Comparison of ENCODE assay signal across 7 mouse cellular contexts in genomic region chr3:153835455-153836086, GRCm38 (mm10). TPM values are rescaled to one million over a fixed set of nuclear protein-coding genes. Genes with fewer than 3 reads are reported as not detected.
DNase-seq lines count a peak whose midpoint lies in the region; ATAC-seq and TF ChIP-seq lines count a peak whose summit lies in the region.

No protein-coding gene starts in this region.

- H3K27me3 ChIP-seq in hindbrain, postnatal 0 days (ENCODE audit: insufficient read depth, low read length): no peaks in the 10 kb centered on the region

- 62% methylated on average over 7 of the region's 7 CpGs for WGBS in hindbrain, postnatal 0 days

- peak; percentile 81 for DNase-seq in NIH3T3 (ENCODE audit: low read depth)
- peak; percentile 63 to 69 for DNase-seq in cerebellum, adult 18-20 months
- DNase-seq in forelimb bud, embryonic 11.5 days (ENCODE audit: low read depth, low spot score): peak; percentile 76
- DNase-seq in hindbrain, postnatal 0 days (ENCODE audit: low spot score): peak; percentile 76
- DNase-seq in left cerebral cortex, adult 11 months (ENCODE audit: low spot score): peak; percentile 27
- peak; percentile 86 for DNase-seq in lung, postnatal 36 days
- DNase-seq in skeletal muscle tissue, adult 2 months (ENCODE audit: low read depth, low spot score): peak; percentile 38

- no peak overlapping the region for H3K4me2 ChIP-seq in hindbrain, postnatal 0 days (ENCODE audit: low read depth, low read length)

- TF ChIP-seq CTCF in hindbrain, postnatal 0 days (IDR thresholded peaks at IDR 0.05; ENCODE audit: low read depth): peak; percentile 82

- peak; percentile 61 for ATAC-seq in hindbrain, postnatal 0 days

- H3K9ac ChIP-seq in hindbrain, postnatal 0 days (replicated peaks; ENCODE audit: low read length): no peak overlapping the region

- no peaks in the 10 kb centered on the region for H3K9me3 ChIP-seq in hindbrain, postnatal 0 days (ENCODE audit: low read length)

- no peak overlapping the region for H3K4me3 ChIP-seq in hindbrain, postnatal 0 days (ENCODE audit: low read length)

- H3K36me3 ChIP-seq in hindbrain, postnatal 0 days (ENCODE audit: insufficient read depth, low read length): no peaks in the 10 kb centered on the region

- H3K4me1 ChIP-seq in hindbrain, postnatal 0 days (ENCODE audit: insufficient read depth, low read length): no peaks in the 10 kb centered on the region

- no peak overlapping the region for H3K27ac ChIP-seq in hindbrain, postnatal 0 days

RNA-seq across cellular contexts. Expression of gene Asb17, which starts 8.4 kb away (rescaled TPM):
- total RNA-seq in hindbrain, postnatal 0 days (2014; rRNA removed): not detected in 2 replicates
- polyA plus RNA-seq in hindbrain, postnatal 0 days (2015; fragmentation: Nextera tagmentation; extraction: Ambion mirVana): not detected in 2 replicates

Comparison
In these comparisons a context has a peak if more than half of its experiments do, and no peak if none do; other contexts are left out.
1. DNase-seq: peak in every context shown above with its lines; median percentile 86 in lung, postnatal 36 days; 81 in NIH3T3; 76 in forelimb bud, embryonic 11.5 days; 76 in hindbrain, postnatal 0 days; 66 in cerebellum, adult 18-20 months; 38 in skeletal muscle tissue, adult 2 months; 27 in left cerebral cortex, adult 11 months.